In the genomic region with DNA sequence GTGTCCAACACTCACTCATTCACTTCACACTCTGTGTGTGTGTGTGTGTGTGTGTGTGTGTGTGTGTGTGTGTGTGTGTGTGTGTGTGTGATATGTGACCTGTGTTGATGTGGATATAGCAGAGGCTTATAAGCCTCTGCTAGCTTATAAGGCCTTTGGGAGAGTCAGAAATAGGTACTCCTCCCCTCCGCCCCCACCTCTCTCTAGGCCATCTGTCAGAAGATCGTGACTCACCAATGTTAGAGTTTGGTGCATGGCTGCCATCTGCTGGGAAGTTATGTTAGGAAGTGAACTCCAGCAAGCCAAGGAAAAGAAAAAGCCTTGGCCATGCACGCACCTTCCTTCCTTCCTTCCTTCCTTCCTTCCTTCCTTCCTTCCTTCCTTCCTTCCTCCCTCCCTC, we compare ENCODE assay signal across 7 mouse cellular contexts. TPM values are rescaled to one million over a fixed set of nuclear protein-coding genes. Genes with fewer than 3 reads are reported as not detected.
DNase-seq lines count a peak whose midpoint lies in the region; ATAC-seq and TF ChIP-seq lines count a peak whose summit lies in the region.

No protein-coding gene starts in this region.

- H3K4me3 ChIP-seq in layer of hippocampus, adult 2 months: no peak overlapping the region

- DNase-seq in CD4-positive helper T cell, adult 2 months (ENCODE audit: low read depth, low spot score): peak; percentile 86
- DNase-seq in Muller cell, postnatal 12 days (ENCODE audit: inconsistent ontology term): peak; percentile 74
- peak; percentile 87 to 95 for DNase-seq in cerebellum, postnatal 25 days
- peak; percentile 85 to 91 for DNase-seq in layer of hippocampus, adult 2 months (ENCODE audit: low spot score in 2 of 2)
- peak; percentile 80 to 88 for DNase-seq in right cerebral cortex, postnatal 36 days (ENCODE audit: low spot score in 2 of 2)

- TF ChIP-seq CTCF in layer of hippocampus, adult 2 months (conservative IDR thresholded peaks at IDR 0.05): peak; percentile 72

- peak overlapping the region; percentile 86 for H3K27ac ChIP-seq in layer of hippocampus, adult 2 months

- ATAC-seq in granulocyte monocyte progenitor cell, adult 5-6 weeks (replicated peaks; ENCODE audit: poor library complexity, severe bottlenecking): peak; percentile 61
- ATAC-seq in megakaryocyte, adult 5-6 weeks (ENCODE audit: poor library complexity, severe bottlenecking): peak; percentile 96

RNA-seq across cellular contexts. Expression of a gene that starts 10.3 kb away (rescaled TPM):
- 16.0 and 16.3 TPM in 2 replicates for total RNA-seq in granulocyte monocyte progenitor cell, adult 5-6 weeks (2014; fragmentation: Nextera tagmentation)
- total RNA-seq in granulocyte monocyte progenitor cell, adult 5-6 weeks (2017): 6.8 and 15.1 TPM in 2 replicates
- 1 to 10 TPM; 2.8 to 3.0 TPM for total RNA-seq in layer of hippocampus, adult 2 months (2021)
- total RNA-seq in megakaryocyte, adult 5-6 weeks (2015): 23.0 and 28.6 TPM in 2 replicates
- total RNA-seq in megakaryocyte, adult 5-6 weeks (2017): 13.3 and 17.2 TPM in 2 replicates

RNA-seq across cellular contexts. Expression of a gene that starts 12.1 kb away (rescaled TPM):
- total RNA-seq in granulocyte monocyte progenitor cell, adult 5-6 weeks (2014; fragmentation: Nextera tagmentation): 64.6 and 70.7 TPM in 2 replicates
- 9.0 and 31.6 TPM in 2 replicates for total RNA-seq in granulocyte monocyte progenitor cell, adult 5-6 weeks (2017)
- 1 to 10 TPM in 1 of 2 experiments, not detected in 1; 1.5 TPM for total RNA-seq in layer of hippocampus, adult 2 months (2021)
- total RNA-seq in megakaryocyte, adult 5-6 weeks (2015): 45.8 and 47.6 TPM in 2 replicates
- 13.3 and 18.5 TPM in 2 replicates for total RNA-seq in megakaryocyte, adult 5-6 weeks (2017)

RNA-seq across cellular contexts. Expression of a gene that starts 13.5 kb away (rescaled TPM):
- total RNA-seq in granulocyte monocyte progenitor cell, adult 5-6 weeks (2014; fragmentation: Nextera tagmentation): not detected in 2 replicates
- total RNA-seq in granulocyte monocyte progenitor cell, adult 5-6 weeks (2017): not detected in 2 replicates
- total RNA-seq in layer of hippocampus, adult 2 months (2021): 1,000 to 10,000 TPM; 1,283 to 1,305 TPM
- 0.07 and 0.25 TPM in 2 replicates for total RNA-seq in megakaryocyte, adult 5-6 weeks (2015)
- 0.08 TPM in 1 of 2 replicates, not detected in the other for total RNA-seq in megakaryocyte, adult 5-6 weeks (2017)

RNA-seq across cellular contexts. Expression of a gene that starts 18.2 kb away (rescaled TPM):
- 665 and 703 TPM in 2 replicates for total RNA-seq in granulocyte monocyte progenitor cell, adult 5-6 weeks (2014; fragmentation: Nextera tagmentation)
- total RNA-seq in granulocyte monocyte progenitor cell, adult 5-6 weeks (2017): 270 and 287 TPM in 2 replicates
- 10 to 100 TPM; 26.7 to 32.6 TPM for total RNA-seq in layer of hippocampus, adult 2 months (2021)
- 2,723 and 2,838 TPM in 2 replicates for total RNA-seq in megakaryocyte, adult 5-6 weeks (2015)
- 1,463 and 1,715 TPM in 2 replicates for total RNA-seq in megakaryocyte, adult 5-6 weeks (2017)

RNA-seq across cellular contexts. Expression of a gene that starts 25.7 kb away (rescaled TPM):
- total RNA-seq in granulocyte monocyte progenitor cell, adult 5-6 weeks (2014; fragmentation: Nextera tagmentation): not detected in 2 replicates
- total RNA-seq in granulocyte monocyte progenitor cell, adult 5-6 weeks (2017): not detected in 2 replicates
- 10 to 100 TPM; 15.0 to 20.4 TPM for total RNA-seq in layer of hippocampus, adult 2 months (2021)
- not detected in 2 replicates for total RNA-seq in megakaryocyte, adult 5-6 weeks (2015)
- 0.07 TPM in 1 of 2 replicates, not detected in the other for total RNA-seq in megakaryocyte, adult 5-6 weeks (2017)

Comparison
In these comparisons a context has a peak if more than half of its experiments do, and no peak if none do; other contexts are left out.
1. RNA of a gene that starts 13.5 kb away (total RNA-seq): 1,283 to 1,305 TPM in layer of hippocampus, adult 2 months; 0.07 to 0.25 TPM in megakaryocyte, adult 5-6 weeks and not detected in granulocyte monocyte progenitor cell, adult 5-6 weeks; every median in the first group is over 1,000 times any median in the second.
2. Peak in every context shown above with its lines, with median percentiles within 50 percentile points of each other: DNase-seq.